Mouse (Mus musculus) monocyte, adult 5-6 weeks (primary cell): ENCODE measurements around the gene Krt6a. TPM values are rescaled to one million over a fixed set of nuclear protein-coding genes. Genes with fewer than 3 reads are reported as not detected.

Experiments
- ATAC-seq: fragments of 153-309, 156-312 bp; replicated peaks from 2 replicates; pipeline ENCODE4 v1.8.0; 2017; ENCODE audit warnings: mild to moderate bottlenecking; ENCODE audit not compliant: low TSS enrichment, insufficient number of reproducible peaks, severe bottlenecking, poor library complexity, low FRiP score
- total RNA-seq: library from RNA; stranded (forward); fragments of 200-1000, 200-491, 200-594 nt; gene quantifications from 3 replicates; pipeline ENCODE4 v1.2.3, GENCODE M21; 2017

Krt6a gene
- total RNA-seq, 1 experiment from 2014 or later: not detected

DNA sequence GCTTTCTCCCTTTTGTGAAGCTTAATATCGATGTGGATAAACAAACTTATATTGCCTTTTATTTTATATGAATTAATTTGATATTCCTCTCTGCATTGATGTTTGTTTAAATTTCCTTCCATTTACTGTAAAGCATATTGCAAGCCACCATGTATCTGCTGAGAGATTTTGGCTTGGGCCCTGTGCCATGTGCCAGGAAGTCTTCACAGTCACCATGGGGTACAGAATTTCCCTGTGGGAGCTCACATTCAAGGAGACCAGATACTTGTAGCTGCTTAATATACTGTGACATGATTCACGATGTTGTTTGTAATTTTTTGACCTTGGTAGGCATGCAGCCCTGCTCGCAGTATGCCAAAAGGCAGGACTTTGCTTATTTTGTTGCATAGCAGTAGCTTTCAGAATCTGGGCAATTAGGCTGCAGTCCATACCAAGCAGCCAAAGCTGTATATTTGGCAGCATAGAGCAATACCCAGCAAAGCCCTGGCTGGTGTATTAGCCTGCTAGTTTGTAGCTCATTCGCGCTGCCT, 41.3 kb downstream of the Krt6a start:
- ATAC-seq: no peak

DNA sequence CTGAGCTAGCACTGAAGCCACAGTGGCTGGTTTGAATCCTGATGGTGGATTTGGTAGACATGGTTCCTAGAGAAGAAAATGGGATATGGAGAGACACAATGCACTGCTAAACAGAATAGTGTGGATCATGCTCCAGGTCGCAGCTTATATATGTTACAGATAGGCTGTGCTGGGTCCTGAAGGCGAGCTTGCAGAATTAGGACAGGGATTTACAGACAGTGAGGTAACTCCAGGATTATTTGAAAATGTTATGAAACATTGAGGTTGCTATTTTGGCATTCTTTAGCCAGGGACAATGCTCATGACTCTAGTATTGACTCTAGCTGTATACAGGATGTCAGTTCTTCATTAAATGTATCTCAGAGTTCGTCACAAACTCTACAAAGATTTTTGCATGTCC, 46.8 kb downstream of the Krt6a start, which contains the start of gene Gm5478:
Gm5478 (minus strand) TSS at position 101 of the 400 bp plus-strand sequence.
- ATAC-seq: no peak

Other genes starting within 250 kb of the Krt6a start
- not detected in 3 replicates for gene Krt88, start 246.6 kb downstream of the Krt6a start, total RNA-seq
- not detected in 3 replicates for gene Krt81, start 230.6 kb downstream of the Krt6a start, total RNA-seq
- 0.11 to 2.1 TPM in 2 of 3 replicates, not detected in the other for gene Krt86, start 220.8 kb downstream of the Krt6a start, total RNA-seq
- gene Krt83, start 202.8 kb downstream of the Krt6a start, total RNA-seq: not detected in 3 replicates
- gene Gm49425, start 177.0 kb downstream of the Krt6a start, total RNA-seq: not detected in 3 replicates
- not detected in 3 replicates for gene Krt84, start 161.5 kb downstream of the Krt6a start, total RNA-seq
- gene Krt82, start 143.6 kb downstream of the Krt6a start, total RNA-seq: not detected in 3 replicates
- not detected in 3 replicates for gene Krt90, start 131.4 kb downstream of the Krt6a start, total RNA-seq
- not detected in 3 replicates for gene Krt75, start 120.4 kb downstream of the Krt6a start, total RNA-seq
- not detected in 3 replicates for gene Gm5414, start 66.1 kb downstream of the Krt6a start, total RNA-seq
- not detected in 3 replicates for gene Gm5478, start 46.9 kb downstream of the Krt6a start, total RNA-seq
- gene Krt6b, start 14.0 kb downstream of the Krt6a start, total RNA-seq: not detected in 3 replicates
- not detected in 3 replicates for gene Krt5, start 18.6 kb upstream of the Krt6a start, total RNA-seq
- not detected in 3 replicates for gene Krt71, start 48.8 kb upstream of the Krt6a start, total RNA-seq
- not detected in 3 replicates for gene Krt72, start 92.2 kb upstream of the Krt6a start, total RNA-seq
- gene Krt73, start 108.0 kb upstream of the Krt6a start, total RNA-seq: not detected in 3 replicates
- not detected in 3 replicates for gene Krt2, start 123.9 kb upstream of the Krt6a start, total RNA-seq
- gene Krt1, start 156.5 kb upstream of the Krt6a start, total RNA-seq: not detected in 3 replicates
- gene Krt77, start 175.4 kb upstream of the Krt6a start, total RNA-seq: not detected in 3 replicates
- gene Krt76, start 198.6 kb upstream of the Krt6a start, total RNA-seq: not detected in 3 replicates
- gene Krt4, start 230.4 kb upstream of the Krt6a start, total RNA-seq: not detected in 3 replicates
- gene Krt79, start 246.0 kb upstream of the Krt6a start, total RNA-seq: not detected in 3 replicates